26 mouse cellular contexts compared by ENCODE assay signal in genomic region chr5:91274411-91274810, GRCm38 (mm10).
DNase-seq lines count a peak whose midpoint lies in the region; ATAC-seq and TF ChIP-seq lines count a peak whose summit lies in the region.
"Had no signal": no experiment of that assay in that cellular context is flagged by ENCODE, and none has a peak within 500 bp of the region (broad histone marks: within the 10 kb centered on the region; RNA-seq: fewer than 3 reads in every experiment).

No protein-coding gene starts in this region.

- H3K4me1 ChIP-seq in intestine, postnatal 0 days (replicated peaks; ENCODE audit: control insufficient read depth, insufficient read depth, low read length) = no peaks in the 10 kb centered on the region; the same call in 1 of the 2 replicates
- H3K4me1 ChIP-seq in hindbrain, embryonic 14.5 days (replicated peaks; ENCODE audit: control insufficient read depth, insufficient read depth, low read length) = no peaks in the 10 kb centered on the region
- H3K4me1 ChIP-seq: embryonic facial prominence, embryonic 10.5 days; embryonic facial prominence, embryonic 15.5 days; forebrain, embryonic 13.5 days; hindbrain, embryonic 12.5 days; liver, embryonic 15.5 days; midbrain, embryonic 13.5 days; stomach, embryonic 15.5 days had no signal

- H3K27ac ChIP-seq in intestine, postnatal 0 days (ENCODE audit: low read depth, low read length) = peak overlapping the region; percentile 71; the same call in 1 of the 2 replicates
- H3K27ac ChIP-seq in hindbrain, embryonic 14.5 days = no peak overlapping the region
- H3K27ac ChIP-seq: embryonic facial prominence, embryonic 10.5 days; embryonic facial prominence, embryonic 15.5 days; forebrain, embryonic 13.5 days; hindbrain, embryonic 12.5 days; liver, embryonic 15.5 days; midbrain, embryonic 13.5 days; stomach, embryonic 15.5 days had no signal

- no peaks in the 10 kb centered on the region for H3K27me3 ChIP-seq in intestine, postnatal 0 days (replicated peaks; ENCODE audit: control insufficient read depth, insufficient read depth, low read length)
- no peaks in the 10 kb centered on the region for H3K27me3 ChIP-seq in hindbrain, embryonic 14.5 days (ENCODE audit: control insufficient read depth, insufficient read depth, low read length)
- H3K27me3 ChIP-seq: embryonic facial prominence, embryonic 15.5 days; forebrain, embryonic 13.5 days; hindbrain, embryonic 12.5 days; liver, embryonic 15.5 days; midbrain, embryonic 13.5 days; stomach, embryonic 15.5 days had no signal

- no peak overlapping the region for H3K4me2 ChIP-seq in intestine, postnatal 0 days (replicated peaks; ENCODE audit: low read depth)
- H3K4me2 ChIP-seq in hindbrain, embryonic 14.5 days (replicated peaks) = no peak overlapping the region
- H3K4me2 ChIP-seq: embryonic facial prominence, embryonic 15.5 days; forebrain, embryonic 13.5 days; heart, embryonic 11.5 days; hindbrain, embryonic 12.5 days; liver, embryonic 15.5 days; midbrain, embryonic 13.5 days; stomach, embryonic 15.5 days had no signal

- no peak overlapping the region for H3K9ac ChIP-seq in intestine, postnatal 0 days (ENCODE audit: low read depth, low read length)
- H3K9ac ChIP-seq in hindbrain, embryonic 14.5 days = no peak overlapping the region
- H3K9ac ChIP-seq: embryonic facial prominence, embryonic 15.5 days; forebrain, embryonic 13.5 days; hindbrain, embryonic 12.5 days; liver, embryonic 15.5 days; midbrain, embryonic 13.5 days; stomach, embryonic 15.5 days had no signal

- whole genome bisulfite sequencing in intestine, postnatal 0 days = 33% methylated on average over 3 of the region's 3 CpGs
- 90% methylated on average over 3 of the region's 3 CpGs for WGBS in hindbrain, embryonic 14.5 days

- H3K4me3 ChIP-seq in intestine, postnatal 0 days (ENCODE audit: low read depth, low read length) = no peak overlapping the region
- no peak overlapping the region for H3K4me3 ChIP-seq in hindbrain, embryonic 14.5 days (replicated peaks; ENCODE audit: low read length)
- H3K4me3 ChIP-seq: embryonic facial prominence, embryonic 10.5 days; embryonic facial prominence, embryonic 15.5 days; forebrain, embryonic 13.5 days; hindbrain, embryonic 12.5 days; liver, embryonic 15.5 days; midbrain, embryonic 13.5 days; stomach, embryonic 15.5 days had no signal

- ATAC-seq in intestine, postnatal 0 days = peak; percentile 94
- no peak for ATAC-seq in erythroid progenitor cell, adult 5-6 weeks (replicated peaks; ENCODE audit: low FRiP score, poor library complexity, severe bottlenecking)
- ATAC-seq in hindbrain, embryonic 14.5 days (ENCODE audit: low FRiP score) = no peak
- ATAC-seq: forebrain, embryonic 13.5 days; midbrain, embryonic 13.5 days had no signal

- TF ChIP-seq CTCF in intestine, postnatal 0 days (IDR thresholded peaks at IDR 0.05; ENCODE audit: low read depth) = no peak

- DNase-seq in adrenal gland, adult 2 months = peak; percentile 5
- DNase-seq in adrenal gland, postnatal 25 days = no peak
- peak; percentile 6 for DNase-seq in NIH3T3 (ENCODE audit: low read depth)
- no peak for DNase-seq in cerebellum, adult 11-12 months
- DNase-seq in hindbrain, embryonic 14.5 days (ENCODE audit: low spot score) = no peak
- DNase-seq: adrenal gland, postnatal 10 days; cerebellum, adult 2 months; cerebellum, postnatal 14 days; gastrocnemius, postnatal 25 days; heart, adult 18-20 months; heart, postnatal 36 days; kidney, adult 18-20 months; kidney, postnatal 36 days; left cerebral cortex, postnatal 4 days; lung, postnatal 36 days; thymus, postnatal 14 days had no signal

- no peaks in the 10 kb centered on the region for H3K9me3 ChIP-seq in intestine, postnatal 0 days (ENCODE audit: control insufficient read depth)
- H3K9me3 ChIP-seq in hindbrain, embryonic 14.5 days (ENCODE audit: control insufficient read depth, low read length) = no peaks in the 10 kb centered on the region
- H3K9me3 ChIP-seq: embryonic facial prominence, embryonic 10.5 days; embryonic facial prominence, embryonic 15.5 days; forebrain, embryonic 13.5 days; hindbrain, embryonic 12.5 days; liver, embryonic 15.5 days; midbrain, embryonic 13.5 days; stomach, embryonic 15.5 days had no signal

- H3K36me3 ChIP-seq in intestine, postnatal 0 days (ENCODE audit: control insufficient read depth, insufficient read depth) = no peaks in the 10 kb centered on the region
- no peaks in the 10 kb centered on the region for H3K36me3 ChIP-seq in hindbrain, embryonic 14.5 days (replicated peaks; ENCODE audit: control insufficient read depth, insufficient read depth)
- H3K36me3 ChIP-seq: embryonic facial prominence, embryonic 10.5 days; embryonic facial prominence, embryonic 15.5 days; hindbrain, embryonic 12.5 days; liver, embryonic 15.5 days; midbrain, embryonic 13.5 days; stomach, embryonic 15.5 days had no signal

Comparison
In these comparisons a context has a peak if more than half of its experiments do, and no peak if none do; other contexts are left out.
1. DNase-seq: peak in adrenal gland, adult 2 months (single experiment) and NIH3T3 (single experiment); none in adrenal gland, postnatal 25 days (single experiment), cerebellum, adult 11-12 months (single experiment) and hindbrain, embryonic 14.5 days (single experiment).